Mouse (Mus musculus): ENCODE data around the gene Gpc5. TPM values are rescaled to one million over a fixed set of nuclear protein-coding genes. Genes with fewer than 3 reads are reported as not detected.
"Not testable (repeated sequence)": the region's sequence is repeated elsewhere in the genome, so short reads cannot be mapped to it uniquely, and the experiment has no call there.

Gpc5 gene
- polyA plus RNA-seq, 1 experiment from 2014 or later = 1.5 TPM

DNA sequence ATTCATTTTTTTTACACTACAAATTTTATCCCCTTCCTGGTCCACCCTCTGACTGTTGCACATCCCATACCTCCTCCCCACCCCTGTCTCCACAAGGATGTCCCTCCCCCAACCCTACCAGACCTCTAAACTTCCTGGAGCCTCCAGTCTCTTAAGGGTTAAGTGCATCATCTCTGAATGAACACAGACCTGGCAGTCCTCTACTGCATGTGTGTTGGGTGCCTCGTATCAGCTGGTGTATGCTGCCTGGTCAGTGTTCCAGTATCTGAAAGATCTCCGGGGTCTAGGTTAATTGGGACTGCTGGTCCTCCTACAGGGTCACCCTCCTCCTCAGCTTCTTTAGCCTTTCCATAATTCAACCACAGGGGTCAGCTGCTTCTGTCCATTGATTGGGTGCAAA lies 25.9 kb upstream of the Gpc5 start:
- ATAC-seq (ENCODE audit: low FRiP score, low read depth); H3K9me3 ChIP-seq: not testable (repeated sequence)
- WGBS = 80% methylated on average over 2 of the region's 2 CpGs

DNA sequence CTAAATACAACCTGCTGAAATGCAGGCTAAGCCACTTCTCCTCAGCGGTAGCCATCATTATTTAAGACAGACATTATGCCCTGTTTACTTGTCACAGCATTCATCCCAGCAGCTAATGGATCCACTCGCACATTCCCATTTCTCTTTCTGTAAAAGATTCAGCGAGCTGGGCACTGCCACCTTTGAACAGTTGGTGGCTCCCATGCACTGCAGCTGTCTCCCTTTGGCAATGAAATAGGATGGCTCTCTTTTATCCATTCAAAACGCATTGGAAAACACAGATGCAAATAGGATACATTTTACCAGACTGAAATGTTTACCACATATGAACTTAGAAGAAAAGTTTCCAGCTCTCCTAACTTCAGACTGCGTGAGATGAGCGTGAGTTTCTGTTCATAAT lies 21.5 kb upstream of the Gpc5 start:
- no peak overlapping the region for H3K9ac ChIP-seq (replicated peaks)
- WGBS = 42% methylated on average over 6 of the region's 6 CpGs
- H3K36me3 ChIP-seq = no peaks in the 10 kb centered on the region
- no peak overlapping the region for H3K27ac ChIP-seq (replicated peaks)
- no peaks in the 10 kb centered on the region for H3K27me3 ChIP-seq
- H3K4me1 ChIP-seq = no peaks in the 10 kb centered on the region
- no peak overlapping the region for H3K4me2 ChIP-seq (replicated peaks)
- ATAC-seq (ENCODE audit: low FRiP score, low read depth) = peak; percentile 66; the same call in 1 of the 2 replicates
- H3K4me3 ChIP-seq = no peak overlapping the region
- no peaks in the 10 kb centered on the region for H3K9me3 ChIP-seq

More for the DNA sequence above, 25.9 kb upstream of the Gpc5 start:
- H3K36me3 ChIP-seq; H3K27me3 ChIP-seq; H3K4me3 ChIP-seq; H3K4me1 ChIP-seq; H3K27ac ChIP-seq (replicated peaks); H3K4me2 ChIP-seq (replicated peaks); H3K9ac ChIP-seq (replicated peaks): not testable (repeated sequence)

DNA sequence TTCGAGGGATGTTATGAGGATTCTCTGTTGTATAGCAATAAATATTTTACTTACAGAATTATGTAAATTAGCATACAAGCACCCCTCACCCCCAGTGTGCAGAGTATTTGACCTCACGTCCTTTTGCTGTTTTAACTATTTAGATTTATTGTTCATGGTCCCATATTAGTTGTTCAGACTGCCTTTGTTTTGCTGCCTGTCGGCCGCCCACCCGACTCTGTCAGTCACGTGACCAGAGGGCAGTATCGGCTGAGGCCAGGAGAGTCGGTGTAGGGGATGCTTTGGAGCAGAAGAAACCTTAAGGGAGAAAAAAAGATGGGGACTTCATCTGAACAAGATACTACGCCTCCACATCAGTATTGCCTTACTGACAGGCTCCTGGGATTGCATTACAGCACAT lies 14.7 kb upstream of the Gpc5 start:
- Histone ChIP-seq H3K4me1 (no peaks in the 10 kb centered on the region; the same call in 1 of the 2 replicates), H3K36me3 (no peaks in the 10 kb centered on the region), H3K27ac (replicated peaks) (no peak overlapping the region), H3K9ac (replicated peaks) (no peak overlapping the region), H3K4me3 (no peak overlapping the region), H3K4me2 (replicated peaks) (no peak overlapping the region), H3K27me3 (no peaks in the 10 kb centered on the region; the same call in 1 of the 2 replicates), H3K9me3 (no peaks in the 10 kb centered on the region)
- 62% methylated on average over 9 of the region's 9 CpGs for WGBS
- peak; percentile 53; the same call in 1 of the 2 replicates for ATAC-seq (ENCODE audit: low FRiP score, low read depth)

DNA sequence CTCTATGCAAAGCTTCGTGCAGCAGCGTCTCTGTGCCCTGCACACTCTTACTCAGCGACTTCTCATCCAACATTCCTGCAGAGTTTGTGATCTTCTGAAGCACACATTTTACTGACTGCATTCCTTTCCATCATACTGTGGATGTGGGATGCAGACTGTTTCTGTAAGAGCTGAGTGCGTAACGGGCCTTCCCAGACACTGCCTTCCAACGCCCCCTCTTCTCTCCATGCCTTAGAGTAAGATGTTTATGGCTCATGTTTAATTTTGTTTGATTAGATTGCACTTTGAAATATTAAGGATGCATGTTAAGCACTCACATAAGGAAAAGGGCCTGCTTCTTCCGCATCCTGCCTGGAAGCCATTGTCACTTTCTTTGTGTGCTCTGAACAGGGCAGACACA lies 14.0 kb upstream of the Gpc5 start:
- Histone ChIP-seq H3K27me3 (no peaks in the 10 kb centered on the region; the same call in 1 of the 2 replicates), H3K4me3 (no peak overlapping the region), H3K27ac (replicated peaks) (no peak overlapping the region), H3K4me1 (no peaks in the 10 kb centered on the region; the same call in 1 of the 2 replicates), H3K4me2 (replicated peaks) (no peak overlapping the region), H3K9ac (replicated peaks) (no peak overlapping the region), H3K36me3 (no peaks in the 10 kb centered on the region), H3K9me3 (no peaks in the 10 kb centered on the region)
- ATAC-seq (ENCODE audit: low FRiP score, low read depth) = no peak
- WGBS = 89% methylated on average over 7 of the region's 7 CpGs

DNA sequence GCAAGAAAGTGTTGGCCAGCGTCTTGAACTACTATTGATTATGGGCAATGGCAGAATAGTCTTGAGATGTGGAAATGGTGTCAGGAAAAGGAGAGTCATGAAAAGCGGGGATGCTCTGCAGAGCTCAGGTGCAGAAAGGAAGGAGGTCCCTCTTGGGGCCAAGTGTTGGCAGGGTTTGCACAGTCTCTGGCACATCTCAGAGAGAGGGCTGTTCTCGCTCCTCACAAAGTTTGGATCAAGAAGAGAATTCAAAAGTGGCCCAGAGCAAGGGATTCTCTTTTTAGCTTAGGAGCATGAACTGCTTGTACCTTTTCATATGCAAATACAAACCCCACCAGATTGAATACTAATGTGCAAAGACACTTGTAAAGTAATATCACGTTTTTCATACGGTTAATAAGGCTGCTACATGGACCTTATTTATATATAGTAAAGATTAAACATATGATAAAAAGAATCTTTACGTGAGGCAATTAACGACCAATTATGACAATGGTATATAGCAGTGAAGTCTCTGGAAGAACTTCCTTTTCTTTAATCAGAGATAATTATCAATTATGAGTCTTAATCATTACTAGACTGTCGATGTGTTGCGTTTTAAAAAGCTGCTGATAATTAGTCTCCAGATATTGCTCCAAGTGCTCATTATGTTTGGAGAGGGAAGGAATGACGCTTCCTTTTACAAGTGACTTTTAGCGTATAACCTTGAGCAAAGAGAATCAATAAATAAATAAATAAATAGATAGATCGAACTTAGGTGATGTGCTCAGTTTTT lies 10.1 kb upstream of the Gpc5 start:
- Histone ChIP-seq H3K4me2 (replicated peaks) (no peak overlapping the region), H3K27me3 (no peaks in the 10 kb centered on the region; the same call in 1 of the 2 replicates), H3K27ac (replicated peaks) (no peak overlapping the region), H3K4me3 (no peak overlapping the region), H3K4me1 (no peaks in the 10 kb centered on the region; the same call in 1 of the 2 replicates), H3K9ac (replicated peaks) (no peak overlapping the region), H3K9me3 (no peaks in the 10 kb centered on the region), H3K36me3 (no peaks in the 10 kb centered on the region)
- WGBS = 69% methylated on average over 12 of the region's 12 CpGs
- peak; percentile 42; the same call in 1 of the 2 replicates for ATAC-seq (ENCODE audit: low FRiP score, low read depth)

DNA sequence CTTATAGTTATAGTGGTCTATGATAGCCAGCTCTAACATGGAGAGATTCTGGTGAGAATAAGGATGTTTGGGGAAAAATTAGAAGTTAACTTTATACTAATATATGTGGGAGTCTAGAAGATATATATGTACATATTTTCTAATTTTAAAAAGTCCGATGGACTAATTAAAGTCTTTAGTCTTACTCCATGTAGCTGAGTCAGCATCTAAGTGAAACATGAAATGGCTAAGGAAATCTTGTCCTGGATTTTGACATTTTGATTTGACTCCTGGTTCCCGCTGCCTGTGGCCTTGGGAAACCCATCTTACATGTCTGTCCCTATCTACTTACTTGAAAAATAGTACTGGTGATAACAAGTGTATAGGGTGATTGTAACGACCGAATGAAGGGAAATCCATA lies 1.5 kb upstream of the Gpc5 start:
- Histone ChIP-seq H3K4me2 (replicated peaks) (no peak overlapping the region), H3K36me3 (no peaks in the 10 kb centered on the region), H3K9ac (replicated peaks) (no peak overlapping the region), H3K9me3 (no peaks in the 10 kb centered on the region), H3K27me3 (peaks cover 35% of the 10 kb centered on the region), H3K4me1 (peaks cover 4% of the 10 kb centered on the region; the same call in 1 of the 2 replicates), H3K27ac (replicated peaks) (no peak overlapping the region), H3K4me3 (no peak overlapping the region)
- WGBS = 91% methylated on average over 4 of the region's 4 CpGs
- ATAC-seq (ENCODE audit: low FRiP score, low read depth) = no peak

DNA sequence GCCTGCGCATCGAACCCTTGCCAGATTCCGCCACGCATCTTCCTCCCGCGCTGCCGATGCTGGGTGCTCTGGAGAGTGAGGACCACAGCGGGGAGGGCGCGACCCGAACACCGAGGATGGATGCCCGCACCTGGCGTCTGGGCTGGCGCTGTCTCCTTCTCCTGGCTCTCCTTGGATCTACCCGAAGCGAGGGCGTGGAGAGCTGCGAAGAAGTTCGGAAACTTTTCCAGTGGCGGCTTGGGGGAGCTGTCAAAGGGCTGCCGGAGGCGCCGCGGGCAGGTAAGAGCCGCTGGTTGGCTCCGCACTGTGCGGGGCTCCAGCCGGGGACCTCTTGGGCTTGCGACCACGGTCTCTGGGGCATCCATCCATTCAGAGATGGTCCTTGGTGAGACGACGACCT lies 495 bp downstream of the Gpc5 start:
- Histone ChIP-seq H3K27ac (replicated peaks) (no peak overlapping the region), H3K4me1 (peaks cover 4% of the 10 kb centered on the region; the same call in 1 of the 2 replicates), H3K27me3 (peaks cover 35% of the 10 kb centered on the region), H3K4me3 (peak overlapping the region; percentile 69), H3K4me2 (replicated peaks) (peak overlapping the region; percentile 87), H3K9me3 (no peaks in the 10 kb centered on the region), H3K9ac (replicated peaks) (peak overlapping the region; percentile 59), H3K36me3 (no peaks in the 10 kb centered on the region)
- no peak; the same call in 1 of the 2 replicates for ATAC-seq (ENCODE audit: low FRiP score, low read depth)
- WGBS = under 1% methylated on average over 33 of the region's 33 CpGs

DNA sequence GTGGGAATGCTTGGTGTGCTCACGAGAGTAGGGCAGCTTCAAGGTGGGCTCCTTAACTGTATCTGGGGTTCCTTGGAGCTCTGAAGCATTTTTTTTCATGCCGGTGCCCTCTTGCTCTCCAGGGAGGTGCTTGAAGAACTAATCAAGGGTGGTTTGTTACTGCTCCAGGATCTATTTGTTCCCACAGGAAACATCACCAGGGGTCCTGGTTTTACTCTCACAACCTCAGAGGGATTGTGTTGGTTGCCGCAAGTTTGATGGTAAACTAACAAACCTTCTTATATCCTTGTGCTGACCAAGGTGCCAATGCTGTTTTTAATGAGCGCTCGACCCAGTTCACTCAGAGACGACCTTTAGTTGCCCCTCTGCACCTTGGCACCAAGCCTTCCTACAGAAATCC lies 937 bp downstream of the Gpc5 start:
- Histone ChIP-seq H3K27me3 (peaks cover 32% of the 10 kb centered on the region), H3K4me3 (peak overlapping the region; percentile 69), H3K4me2 (replicated peaks) (peak overlapping the region; percentile 87), H3K9ac (replicated peaks) (peak overlapping the region; percentile 59), H3K9me3 (no peaks in the 10 kb centered on the region), H3K27ac (replicated peaks) (no peak overlapping the region), H3K36me3 (no peaks in the 10 kb centered on the region), H3K4me1 (peaks cover 4% of the 10 kb centered on the region; the same call in 1 of the 2 replicates)
- 24% methylated on average over 6 of the region's 6 CpGs for WGBS
- ATAC-seq (ENCODE audit: low FRiP score, low read depth) = no peak

DNA sequence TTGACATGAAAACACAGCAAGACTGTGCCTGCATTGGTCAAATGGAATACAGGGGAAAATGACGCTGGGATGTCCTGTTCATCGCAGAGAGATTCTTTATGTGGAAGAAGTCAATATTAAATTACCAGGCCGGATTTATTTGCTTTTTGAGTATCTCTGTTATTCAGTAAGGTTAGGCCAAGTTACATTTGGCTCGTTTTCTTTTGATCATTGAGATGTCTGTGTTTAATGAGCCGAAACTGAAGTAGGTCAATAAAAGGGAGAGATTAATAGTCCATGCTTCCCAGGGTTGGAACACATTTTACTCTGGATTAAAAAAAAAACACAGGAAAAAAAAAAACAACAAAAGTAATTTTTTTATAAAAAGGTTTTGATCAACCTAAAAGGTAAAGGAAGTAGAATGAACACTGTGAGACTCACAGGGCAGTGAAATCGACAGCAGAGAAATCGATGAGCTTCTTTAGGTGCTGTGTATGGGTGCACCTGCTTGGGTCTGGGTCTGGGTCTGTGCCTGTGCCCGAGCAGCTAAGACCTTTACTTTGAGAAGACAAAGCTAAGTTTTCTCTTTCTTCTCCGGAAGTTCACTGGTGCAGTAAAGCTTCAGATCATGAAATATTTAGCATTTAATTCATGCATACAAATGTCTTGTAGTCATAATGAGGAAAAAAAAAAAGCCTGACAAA lies 8.7 kb downstream of the Gpc5 start:
- Histone ChIP-seq H3K27ac (replicated peaks) (no peak overlapping the region), H3K27me3 (no peaks in the 10 kb centered on the region), H3K9me3 (no peaks in the 10 kb centered on the region), H3K4me1 (no peaks in the 10 kb centered on the region), H3K4me2 (replicated peaks) (no peak overlapping the region), H3K9ac (replicated peaks) (no peak overlapping the region), H3K4me3 (no peak overlapping the region), H3K36me3 (no peaks in the 10 kb centered on the region)
- WGBS = 83% methylated on average over 9 of the region's 9 CpGs
- ATAC-seq (ENCODE audit: low FRiP score, low read depth) = no peak

DNA sequence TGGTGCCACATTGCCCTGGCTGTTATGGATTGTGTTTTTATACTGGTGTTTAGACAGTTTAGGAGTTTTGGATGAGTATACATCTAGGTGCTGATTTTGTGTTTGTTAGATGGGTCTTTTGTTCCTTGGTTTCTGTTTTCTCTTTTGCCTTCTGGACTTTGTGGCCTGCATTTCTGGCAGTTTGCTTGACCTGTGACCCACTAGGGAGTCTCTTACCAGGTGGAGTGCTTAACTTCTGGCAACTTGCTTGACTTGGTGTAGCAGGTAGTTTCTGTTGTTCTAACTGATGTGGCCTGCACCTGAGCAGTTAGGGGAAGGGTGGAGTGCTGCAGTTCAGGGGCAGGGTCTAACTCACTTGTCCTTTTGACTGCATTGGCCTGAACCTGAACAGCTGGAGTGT lies 14.3 kb downstream of the Gpc5 start:
- H3K9ac ChIP-seq (replicated peaks) = no peak overlapping the region
- no peak for ATAC-seq (ENCODE audit: low FRiP score, low read depth)
- H3K27me3 ChIP-seq = no peaks in the 10 kb centered on the region
- no peak overlapping the region for H3K4me2 ChIP-seq (replicated peaks)
- no peak overlapping the region for H3K27ac ChIP-seq (replicated peaks)
- H3K4me3 ChIP-seq = no peak overlapping the region
- no peaks in the 10 kb centered on the region for H3K9me3 ChIP-seq
- H3K4me1 ChIP-seq = no peaks in the 10 kb centered on the region
- no peaks in the 10 kb centered on the region for H3K36me3 ChIP-seq

DNA sequence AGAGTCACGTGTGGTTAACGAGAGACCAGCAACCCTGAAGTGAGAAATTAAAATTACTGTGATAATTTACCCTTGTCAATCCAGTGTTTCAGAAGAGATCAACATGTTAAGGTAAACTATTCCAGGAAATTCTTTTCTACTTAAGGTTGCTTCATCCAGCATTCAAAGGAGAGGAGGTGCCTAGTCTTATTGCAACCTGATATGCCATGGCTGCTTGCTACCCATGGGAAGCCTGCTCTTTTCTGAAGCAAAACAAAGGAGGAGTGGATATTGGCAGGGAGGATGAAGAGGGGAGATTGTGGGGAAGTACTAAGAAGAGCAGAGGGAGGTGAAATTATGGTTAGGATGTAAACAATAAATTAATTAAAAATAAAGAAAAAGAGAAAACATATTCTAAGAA lies 15.5 kb downstream of the Gpc5 start:
- no peaks in the 10 kb centered on the region for H3K4me1 ChIP-seq
- no peak overlapping the region for H3K4me3 ChIP-seq
- H3K27ac ChIP-seq (replicated peaks) = no peak overlapping the region
- H3K27me3 ChIP-seq = no peaks in the 10 kb centered on the region
- no peaks in the 10 kb centered on the region for H3K36me3 ChIP-seq
- no peak overlapping the region for H3K9ac ChIP-seq (replicated peaks)
- ATAC-seq (ENCODE audit: low FRiP score, low read depth) = no peak
- no peaks in the 10 kb centered on the region for H3K9me3 ChIP-seq
- 86% methylated on average over 2 of the region's 2 CpGs for WGBS
- no peak overlapping the region for H3K4me2 ChIP-seq (replicated peaks)

DNA sequence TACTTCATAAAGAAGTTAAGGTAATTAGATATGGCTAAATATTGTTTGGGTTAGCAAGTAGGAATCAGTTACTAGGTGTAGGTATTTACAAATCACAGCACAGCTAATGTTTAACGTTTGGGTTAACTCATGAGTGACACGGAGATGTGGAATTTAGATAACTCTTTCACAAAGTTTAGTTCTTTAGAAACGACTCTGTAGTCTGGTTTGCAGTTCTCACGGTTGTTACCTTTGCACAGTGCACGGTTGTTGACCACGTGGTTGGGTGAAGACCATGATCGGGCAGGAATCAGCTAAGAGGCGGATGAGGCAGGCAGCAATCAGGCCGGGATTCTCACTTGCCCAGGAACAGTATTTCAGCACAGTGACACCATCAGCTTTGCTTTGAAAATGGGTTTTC lies 26.6 kb downstream of the Gpc5 start:
- no peaks in the 10 kb centered on the region for H3K9me3 ChIP-seq
- no peak for ATAC-seq (ENCODE audit: low FRiP score, low read depth)
- 87% methylated on average over 9 of the region's 9 CpGs for WGBS
- no peaks in the 10 kb centered on the region for H3K4me1 ChIP-seq
- H3K27me3 ChIP-seq = no peaks in the 10 kb centered on the region
- H3K27ac ChIP-seq (replicated peaks) = no peak overlapping the region
- H3K4me3 ChIP-seq = no peak overlapping the region
- no peak overlapping the region for H3K9ac ChIP-seq (replicated peaks)
- no peak overlapping the region for H3K4me2 ChIP-seq (replicated peaks)
- H3K36me3 ChIP-seq = no peaks in the 10 kb centered on the region
